Mouse (Mus musculus) spleen, postnatal 36 days (tissue): ENCODE measurements around the gene Ccdc78.

Experiments
- DNase-seq, 2 experiments: peaks; one replicate each; pipeline ENCODE4 v3.0.0; 2022; ENCODE audit warnings: low spot score in 2 of 2, mixed read lengths in 1 of 2

The Ccdc78 gene

DNA sequence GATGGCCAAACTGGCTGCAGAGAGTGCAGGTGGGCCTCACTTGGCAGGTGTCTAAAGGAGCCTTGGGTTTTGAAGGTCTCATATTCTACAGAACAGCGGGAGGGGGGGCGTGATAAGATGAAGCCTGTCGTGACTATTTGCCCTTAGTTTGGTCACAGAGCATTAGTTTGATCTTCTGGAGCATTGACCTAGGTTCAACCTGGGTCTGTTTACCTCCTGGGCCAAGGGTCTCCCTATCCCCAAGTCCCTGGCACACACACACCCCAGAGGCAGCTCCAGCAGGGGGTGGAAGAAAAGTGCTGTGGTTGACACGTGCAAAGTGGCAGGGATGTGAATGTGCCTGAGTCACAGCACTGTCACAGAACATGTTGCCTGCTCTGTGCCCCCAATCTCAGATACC lies 24.5 kb downstream of the Ccdc78 start:
- no peak for DNase-seq

GRCm38 (mm10) chr17:25813471-25813870 lies 27.1 kb downstream of the Ccdc78 start:
- DNase-seq = peak; percentile 61 to 62

- DNase-seq = no peak
These were observed 31.3 kb downstream of the Ccdc78 start for GRCm38 (mm10) chr17:25817662-25818061.

- DNase-seq = no peak
These were observed 32.7 kb downstream of the Ccdc78 start for GRCm38 (mm10) chr17:25818851-25819780.

DNA sequence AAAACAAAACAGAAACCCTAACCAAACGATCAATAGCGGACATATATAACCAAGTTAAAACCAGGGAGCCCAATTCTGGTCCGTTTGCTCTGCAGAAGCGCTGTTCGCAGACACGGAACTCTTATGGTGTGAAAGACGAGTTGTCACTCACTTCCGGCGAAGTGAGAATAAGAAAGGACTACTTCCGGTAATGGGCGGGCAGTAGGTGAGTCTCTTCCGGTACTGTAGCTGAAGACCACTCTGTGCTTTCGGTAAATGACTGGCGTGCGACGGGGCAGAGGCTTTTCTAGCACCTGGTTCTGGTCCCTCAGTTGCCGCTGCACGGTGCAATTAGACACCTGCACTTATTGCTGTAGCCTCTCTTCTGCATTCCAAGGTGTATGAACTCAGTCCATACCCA lies 37.1 kb downstream of the Ccdc78 start, which contains the start of gene Wdr24:
Gene Wdr24 (plus strand): TSS at position 176 of the 400 bp plus-strand sequence.
- peak; percentile 75 to 84 for DNase-seq

- no peak for DNase-seq
These were observed 38.2 kb downstream of the Ccdc78 start for GRCm38 (mm10) chr17:25824362-25825142.

- no peak for DNase-seq
These were observed 38.9 kb downstream of the Ccdc78 start for GRCm38 (mm10) chr17:25825311-25825710.

GRCm38 (mm10) chr17:25825984-25826570 lies 39.7 kb downstream of the Ccdc78 start:
- no peak for DNase-seq

DNA sequence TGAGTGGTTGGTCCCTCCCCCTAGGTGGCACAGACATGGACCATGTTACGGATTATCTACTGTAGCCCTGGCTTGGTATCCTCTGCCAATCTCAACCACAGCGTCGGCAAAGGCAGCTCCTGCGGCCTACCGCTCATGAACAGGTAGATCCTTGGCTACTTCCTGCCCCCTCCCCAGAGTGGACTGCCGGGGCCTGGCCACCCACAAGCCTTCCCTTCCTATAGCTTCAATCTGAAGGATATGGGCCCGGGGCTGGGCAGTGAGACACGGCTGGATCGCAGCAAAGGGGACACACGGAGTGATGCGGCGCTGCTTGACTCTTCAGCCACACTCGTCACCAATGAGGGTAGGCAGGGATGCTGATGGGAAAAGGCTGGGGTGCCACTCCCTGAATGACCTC lies 40.6 kb downstream of the Ccdc78 start:
- no peak for DNase-seq

- DNase-seq = no peak
These were observed 41.3 kb downstream of the Ccdc78 start for GRCm38 (mm10) chr17:25827546-25828222.

DNA sequence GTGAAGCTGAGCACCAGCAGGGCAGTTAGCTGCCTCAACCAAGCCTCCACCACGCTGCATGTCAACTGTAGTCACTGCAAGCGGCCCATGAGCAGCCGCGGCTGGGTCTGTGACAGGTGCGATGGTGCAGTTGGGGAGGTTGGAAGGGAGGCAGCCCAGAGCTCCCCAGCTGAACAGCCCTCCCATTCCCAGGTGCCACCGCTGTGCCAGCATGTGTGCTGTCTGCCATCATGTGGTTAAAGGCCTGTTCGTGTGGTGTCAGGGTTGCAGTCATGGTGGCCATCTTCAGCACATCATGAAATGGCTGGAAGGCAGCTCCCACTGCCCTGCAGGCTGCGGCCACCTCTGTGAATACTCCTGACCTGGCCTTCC lies 41.8 kb downstream of the Ccdc78 start:
- DNase-seq = no peak

GRCm38 (mm10) chr17:25828712-25829557 lies 42.6 kb downstream of the Ccdc78 start, which contains the start of gene Jmjd8:
Jmjd8 (plus strand) TSS chr17:25828867.
- DNase-seq = peak; percentile 69 to 74

GRCm38 (mm10) chr17:25829558-25830017 lies 43.2 kb downstream of the Ccdc78 start:
- no peak for DNase-seq

DNA sequence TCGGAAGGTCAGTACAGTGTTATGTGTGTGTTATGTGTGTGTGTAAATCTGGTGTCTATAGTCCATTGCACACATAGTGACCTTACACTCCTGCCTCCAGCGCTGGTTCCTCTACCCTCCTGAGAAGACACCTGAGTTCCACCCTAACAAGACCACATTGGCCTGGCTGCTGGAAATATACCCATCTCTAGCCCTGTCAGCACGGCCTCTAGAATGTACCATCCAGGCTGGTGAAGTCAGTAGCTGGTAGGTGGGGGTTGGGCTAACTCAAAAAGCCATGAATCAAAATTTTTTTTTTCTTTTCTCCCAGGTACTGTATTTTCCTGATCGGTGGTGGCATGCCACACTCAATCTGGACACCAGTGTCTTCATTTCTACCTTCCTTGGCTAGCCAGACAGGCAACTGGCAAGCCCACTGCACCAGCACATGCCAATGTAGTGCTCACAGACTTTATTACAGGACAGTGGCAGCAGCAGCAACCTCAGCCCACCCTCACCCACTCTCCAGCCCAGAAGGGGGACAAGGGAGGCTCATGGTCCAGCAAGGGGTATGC lies 43.9 kb downstream of the Ccdc78 start:
- DNase-seq = no peak

- no peak for DNase-seq
These were observed 44.5 kb downstream of the Ccdc78 start for GRCm38 (mm10) chr17:25830806-25831431.

DNA sequence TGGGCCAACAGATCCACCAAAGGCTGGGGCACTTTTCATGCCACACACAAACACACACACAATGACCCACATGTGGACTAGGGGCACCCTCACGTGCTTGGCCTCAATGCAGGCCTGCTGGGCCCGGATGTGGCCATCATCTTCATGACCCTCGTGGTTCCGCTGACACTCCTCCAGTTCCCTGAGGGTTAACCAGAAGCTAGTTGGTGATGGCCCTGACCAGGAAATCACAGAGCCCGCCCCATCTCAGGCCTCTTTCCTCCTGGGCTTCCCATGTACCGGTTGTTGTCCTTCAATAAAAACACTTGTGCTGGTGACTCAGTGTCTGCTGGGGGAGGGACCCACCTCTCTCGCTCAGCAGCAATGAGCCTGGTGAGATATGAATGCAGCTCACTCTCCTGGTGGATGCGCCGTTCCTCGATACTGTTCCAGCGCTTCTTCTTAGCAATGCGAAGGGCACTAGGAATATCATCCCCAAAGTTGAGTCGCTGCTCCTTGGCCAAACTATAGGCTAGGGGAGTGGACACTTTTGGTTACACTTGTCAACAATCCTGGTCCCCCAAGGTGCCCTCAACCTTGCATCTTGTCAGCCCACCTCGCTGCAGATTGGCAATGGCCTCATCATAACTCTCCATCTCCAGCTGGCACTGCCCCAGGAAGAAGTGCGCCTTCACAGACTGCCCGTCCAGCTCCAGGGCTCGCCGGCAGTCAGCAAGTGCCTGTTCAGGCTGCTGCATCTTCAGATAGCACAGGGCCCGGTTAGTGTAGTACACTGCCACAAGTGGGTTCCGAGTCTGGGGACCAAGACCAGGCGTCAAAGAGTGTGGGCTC lies 45.3 kb downstream of the Ccdc78 start:
- DNase-seq = no peak

DNA sequence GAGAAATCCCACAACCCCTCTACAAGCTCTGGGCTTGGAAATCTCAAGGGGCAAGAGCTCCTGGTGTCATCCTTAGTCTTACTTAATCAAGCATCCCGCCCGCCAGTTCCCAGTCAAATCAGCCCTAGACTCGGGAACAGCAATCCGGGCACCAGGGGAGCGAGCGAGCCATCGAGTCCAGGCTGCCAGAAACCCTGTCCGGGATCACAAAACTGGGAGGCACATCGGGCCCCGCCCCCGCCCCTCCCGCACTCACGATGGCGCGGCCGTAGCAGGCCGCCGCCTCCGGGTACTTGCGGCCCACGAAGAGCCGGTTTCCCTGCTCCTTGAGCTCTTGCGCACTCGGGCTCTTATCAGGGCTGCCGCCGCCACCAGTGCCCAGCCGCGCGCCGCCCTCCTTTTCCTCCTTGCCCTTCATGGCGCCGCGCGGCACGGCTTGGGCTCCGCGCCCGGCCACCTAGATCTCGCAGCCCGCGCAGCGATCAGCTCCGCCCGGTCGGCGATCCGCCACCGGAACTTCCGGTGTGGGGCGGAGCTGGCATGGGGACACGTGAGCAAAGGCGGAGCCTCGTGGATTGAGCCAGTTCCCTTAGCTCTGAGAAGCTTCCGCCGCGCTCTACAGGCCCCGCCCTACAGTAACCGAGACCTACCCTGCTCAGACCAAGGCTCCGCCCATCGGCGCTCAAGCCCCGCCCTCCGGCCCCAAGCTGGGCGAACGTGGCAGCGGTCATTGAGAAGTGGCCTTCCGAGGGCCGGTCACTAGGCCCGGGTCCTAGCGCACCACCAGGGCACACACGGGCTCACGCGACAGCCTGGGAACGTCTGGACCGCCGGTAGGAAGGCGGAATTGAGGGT lies 46.3 kb downstream of the Ccdc78 start:
- peak; percentile 99 for DNase-seq

GRCm38 (mm10) chr17:25833291-25833663 lies 46.9 kb downstream of the Ccdc78 start, which contains the start of gene Stub1:
Stub1 (minus strand) TSS chr17:25833404.
- peak; percentile 71 to 76 for DNase-seq
